Mouse (Mus musculus) liver, postnatal 0 days (tissue): ENCODE measurements around the gene 4933415A04Rik.

ENCODE experiments used
- CTCF ChIP-seq: sonication (generic); IDR thresholded peaks from 2 replicates; pipeline ENCODE4 v1.5.1; 2016; ENCODE audit warnings: antibody characterized with exemption, low read depth
- EP300 ChIP-seq: IDR thresholded peaks from 2 replicates; pipeline ENCODE4 v1.6.1; 2016; ENCODE audit warnings: antibody characterized with exemption, low read depth, mild to moderate bottlenecking

DNA sequence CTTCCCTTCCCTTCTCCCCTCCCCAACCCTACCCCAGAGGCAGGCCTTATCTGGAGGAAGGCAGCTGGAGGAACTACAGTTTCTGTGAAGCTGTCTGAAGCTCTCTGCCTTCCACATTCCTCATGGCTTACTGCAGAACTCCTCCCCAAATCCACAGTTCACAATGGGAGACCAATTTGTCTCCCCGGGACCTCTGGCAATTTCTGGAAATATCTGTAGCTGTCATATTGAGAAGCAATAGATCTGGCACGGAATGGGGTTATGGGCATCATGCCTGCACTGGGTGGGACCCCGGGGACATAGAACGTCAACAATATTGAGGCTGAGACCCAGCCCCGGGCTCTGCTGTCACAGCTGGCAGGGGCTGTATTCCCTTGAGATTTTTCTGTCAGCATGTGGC lies 31.1 kb downstream of the 4933415A04Rik start:
- TF ChIP-seq CTCF, result no peak
- no peak for TF ChIP-seq EP300
